Mouse (Mus musculus) spleen, postnatal 14 days (tissue): ENCODE data around the gene Tmcc1.

ENCODE experiments used
- DNase-seq, 2 experiments: peaks; one replicate each; pipeline ENCODE4 v3.0.0; 2021 to 2022; ENCODE audit warnings: low spot score in 2 of 2

Tmcc1 gene

DNA sequence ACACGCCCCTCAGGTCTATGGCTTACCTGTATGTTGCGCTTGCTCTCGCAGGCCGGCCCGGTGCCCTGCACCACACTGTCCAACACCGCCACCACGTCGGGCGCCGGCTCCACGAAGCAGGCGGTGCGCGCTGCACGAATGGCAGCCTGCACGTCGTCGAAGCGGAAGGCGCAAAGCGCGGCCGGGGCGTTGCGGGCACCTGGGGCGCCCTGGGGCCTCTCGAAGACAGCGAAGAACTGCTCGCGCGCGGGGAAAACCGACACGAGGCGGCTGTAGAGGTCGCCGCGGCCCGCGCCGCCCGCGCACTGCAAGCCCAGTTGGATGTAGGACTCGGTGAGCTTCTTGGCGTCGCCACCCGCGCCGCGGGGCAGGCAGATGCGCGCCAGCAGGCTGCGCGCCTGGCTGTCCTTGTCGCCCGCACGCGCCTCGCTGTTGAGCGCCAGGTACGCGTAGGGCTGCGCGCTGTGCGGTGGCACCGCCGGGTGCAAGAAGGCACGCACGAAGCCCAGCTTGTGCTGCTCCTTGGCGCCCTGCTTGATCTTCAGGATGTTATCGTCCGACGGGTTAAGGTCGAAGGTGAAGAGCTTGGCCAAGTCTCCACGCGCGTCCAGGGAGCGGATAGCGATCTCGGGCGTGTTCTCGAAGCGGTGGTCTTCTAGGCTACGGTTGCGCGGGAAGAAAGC lies 199.7 kb downstream of the Tmcc1 start:
- no peak for DNase-seq

DNA sequence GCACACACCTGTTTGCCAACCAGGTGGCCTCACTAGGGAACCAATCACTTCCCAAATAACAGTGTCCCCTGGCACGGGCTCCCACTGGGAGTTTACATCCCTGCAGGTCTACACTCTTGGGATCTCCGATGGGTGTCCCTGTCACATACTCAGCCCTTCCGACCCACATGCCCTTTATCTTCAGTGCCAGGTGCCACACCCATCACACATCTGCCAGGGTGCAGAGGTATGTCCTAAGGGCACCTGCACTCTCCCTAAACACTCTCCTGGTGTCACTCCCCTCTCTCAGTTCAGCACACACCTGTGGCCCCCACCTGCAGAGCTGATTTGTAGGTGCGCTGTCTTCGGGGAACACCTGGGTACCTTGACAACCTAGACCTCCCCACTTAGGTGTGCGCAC lies 200.3 kb downstream of the Tmcc1 start:
- DNase-seq = no peak

GRCm38 (mm10) chr6:115991881-115992620 lies 201.2 kb downstream of the Tmcc1 start:
- no peak for DNase-seq

- no peak for DNase-seq
Observed at GRCm38 (mm10) chr6:115991108-115991880, 202.0 kb downstream of the Tmcc1 start.

GRCm38 (mm10) chr6:115990479-115990878 lies 202.8 kb downstream of the Tmcc1 start:
- no peak for DNase-seq

GRCm38 (mm10) chr6:115990056-115990455 lies 203.2 kb downstream of the Tmcc1 start:
- no peak for DNase-seq

GRCm38 (mm10) chr6:115989607-115990006 lies 203.7 kb downstream of the Tmcc1 start:
- no peak for DNase-seq

DNA sequence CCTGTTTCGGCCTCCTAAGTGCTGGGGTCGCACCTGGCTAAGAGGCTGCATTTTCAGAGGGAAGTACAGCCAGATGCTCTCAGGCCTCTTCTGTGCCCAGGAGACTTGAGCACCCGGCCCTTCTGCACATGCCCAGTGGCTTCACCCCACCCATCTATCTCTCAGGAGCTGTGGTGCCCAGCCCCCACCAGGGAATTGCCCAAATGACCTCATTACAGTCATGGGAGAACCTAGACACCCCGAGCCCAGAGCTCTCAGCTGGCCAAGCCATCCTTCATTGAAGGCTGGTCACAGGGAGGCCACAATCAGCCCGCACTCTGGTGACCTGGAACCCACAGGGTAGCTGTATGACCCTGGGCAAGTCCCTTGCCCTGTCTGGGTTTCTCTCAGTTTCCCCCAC lies 204.3 kb downstream of the Tmcc1 start:
- DNase-seq = no peak

DNA sequence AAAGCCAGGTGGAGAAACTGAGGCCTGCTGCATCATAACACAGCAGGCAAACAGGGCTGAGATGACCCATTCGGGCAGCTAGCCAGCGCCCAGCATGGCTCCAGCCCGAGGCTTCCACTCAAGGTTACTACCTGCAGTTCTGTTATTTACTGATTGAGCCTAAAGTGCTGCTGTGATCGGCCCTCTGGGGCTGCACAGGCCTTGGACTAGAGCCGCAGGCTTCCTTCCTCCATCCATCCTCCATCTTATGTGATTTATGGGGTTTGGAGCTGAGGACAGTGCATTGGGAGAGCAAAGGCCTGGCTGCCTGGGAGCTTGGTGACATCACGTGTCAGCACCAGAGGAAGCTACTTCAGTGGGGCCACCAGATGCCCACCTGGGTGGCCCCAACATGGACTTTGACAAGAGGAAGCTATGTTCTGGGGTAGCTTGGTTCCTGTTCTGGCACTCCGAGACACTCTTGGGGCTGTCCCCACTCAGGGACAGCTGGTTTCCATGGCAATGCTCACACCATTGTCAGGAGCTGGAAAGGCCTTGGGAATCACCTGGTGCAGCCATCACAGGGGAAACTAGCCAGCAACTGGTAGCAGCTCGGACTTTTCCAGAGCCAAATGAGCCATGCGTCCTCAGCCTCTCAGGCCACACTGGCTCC lies 206.1 kb downstream of the Tmcc1 start:
- no peak for DNase-seq

GRCm38 (mm10) chr6:115986472-115987095 lies 206.7 kb downstream of the Tmcc1 start:
- no peak for DNase-seq

- DNase-seq = no peak
Observed at GRCm38 (mm10) chr6:115985622-115986021, 207.7 kb downstream of the Tmcc1 start.

- DNase-seq = no peak
Observed at GRCm38 (mm10) chr6:115984580-115984979, 208.7 kb downstream of the Tmcc1 start.

- DNase-seq = no peak
Observed at GRCm38 (mm10) chr6:115983306-115984038, 209.8 kb downstream of the Tmcc1 start.

GRCm38 (mm10) chr6:115982889-115983288 lies 210.4 kb downstream of the Tmcc1 start:
- no peak for DNase-seq

DNA sequence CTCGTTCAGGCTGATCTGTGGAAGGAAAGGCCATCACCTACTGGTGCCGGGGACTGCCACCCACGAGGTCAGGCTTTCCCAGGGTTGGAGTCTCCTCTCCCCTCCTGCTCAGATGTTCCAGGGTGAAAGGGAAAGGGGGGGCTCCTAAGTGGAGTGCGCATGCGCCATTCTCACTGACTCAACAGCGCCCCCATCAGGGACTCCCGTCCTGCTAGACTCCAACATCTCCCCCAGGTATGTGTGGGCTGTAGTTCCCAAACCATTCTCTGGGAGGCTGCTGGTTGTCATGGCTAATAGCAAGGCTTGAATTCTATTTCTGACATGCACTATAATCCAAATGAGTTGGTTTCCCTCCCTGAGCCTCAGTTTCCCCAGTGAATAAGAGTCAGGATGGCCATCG lies 214.7 kb downstream of the Tmcc1 start:
- no peak for DNase-seq

DNA sequence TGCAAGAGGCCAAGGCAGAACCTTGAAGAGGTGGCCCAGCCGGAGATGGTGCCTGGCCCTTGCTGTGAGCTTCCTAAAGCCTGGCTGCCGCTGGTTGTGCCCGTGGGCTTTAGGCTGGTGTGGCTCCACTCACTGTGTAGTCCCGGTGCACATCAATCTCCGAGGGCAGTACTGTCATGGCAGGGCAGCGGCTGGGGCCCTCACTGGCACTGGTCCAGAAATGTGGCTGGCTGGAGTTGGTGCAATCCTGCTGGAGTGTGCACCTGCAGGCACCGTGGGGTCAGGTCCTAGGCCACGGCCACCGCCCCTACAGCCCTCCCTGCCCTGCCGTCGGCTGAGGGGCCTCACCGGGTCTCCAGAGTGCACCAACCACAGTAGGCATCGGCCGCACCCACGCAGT lies 215.5 kb downstream of the Tmcc1 start:
- DNase-seq = no peak

- no peak for DNase-seq
Observed at GRCm38 (mm10) chr6:115975606-115976005, 217.7 kb downstream of the Tmcc1 start.

GRCm38 (mm10) chr6:115973881-115974662 lies 219.2 kb downstream of the Tmcc1 start:
- DNase-seq = no peak

- DNase-seq = no peak
Observed at GRCm38 (mm10) chr6:115973139-115973875, 220.0 kb downstream of the Tmcc1 start.
